Mouse (Mus musculus): Measurements from ENCODE around the gene Prdm10. TPM values are rescaled to one million over a fixed set of nuclear protein-coding genes. Genes with fewer than 3 reads are reported as not detected.

Gene Prdm10
- polyA plus RNA-seq, 1 experiment from 2014 or later = 4.9 TPM

- WGBS = 10% methylated on average over 44 of the region's 44 CpGs
- Histone ChIP-seq H3K4me2 (peak overlapping the region; percentile 73), H3K4me3 (replicated peaks) (peak overlapping the region; percentile 92), H3K27ac (peak overlapping the region; percentile 56; the same call in 1 of the 2 replicates), H3K9me3 (replicated peaks) (no peaks in the 10 kb centered on the region), H3K4me1 (peaks cover 17% of the 10 kb centered on the region), H3K36me3 (peaks cover 23% of the 10 kb centered on the region), H3K9ac (peak overlapping the region; percentile 82), H3K27me3 (no peaks in the 10 kb centered on the region)
- peak; percentile 84 for ATAC-seq (replicated peaks; ENCODE audit: low FRiP score)
Observed at GRCm38 (mm10) chr9:31386368-31387180, 106.2 kb downstream of the Prdm10 start.

GRCm38 (mm10) chr9:31387206-31387605 lies 106.9 kb downstream of the Prdm10 start:
- 90% methylated on average over 5 of the region's 5 CpGs for WGBS
- no peak overlapping the region for H3K27ac ChIP-seq
- no peaks in the 10 kb centered on the region for H3K9me3 ChIP-seq (replicated peaks)
- H3K9ac ChIP-seq = 0 out of 2 replicates have a peak overlapping the region, but pooled peaks have one; percentile 82
- no peak for ATAC-seq (replicated peaks; ENCODE audit: low FRiP score)
- H3K4me2 ChIP-seq = peak overlapping the region; percentile 73
- H3K27me3 ChIP-seq = no peaks in the 10 kb centered on the region
- H3K4me3 ChIP-seq (replicated peaks) = peak overlapping the region; percentile 92
- peaks cover 29% of the 10 kb centered on the region for H3K36me3 ChIP-seq
- peaks cover 17% of the 10 kb centered on the region for H3K4me1 ChIP-seq

DNA sequence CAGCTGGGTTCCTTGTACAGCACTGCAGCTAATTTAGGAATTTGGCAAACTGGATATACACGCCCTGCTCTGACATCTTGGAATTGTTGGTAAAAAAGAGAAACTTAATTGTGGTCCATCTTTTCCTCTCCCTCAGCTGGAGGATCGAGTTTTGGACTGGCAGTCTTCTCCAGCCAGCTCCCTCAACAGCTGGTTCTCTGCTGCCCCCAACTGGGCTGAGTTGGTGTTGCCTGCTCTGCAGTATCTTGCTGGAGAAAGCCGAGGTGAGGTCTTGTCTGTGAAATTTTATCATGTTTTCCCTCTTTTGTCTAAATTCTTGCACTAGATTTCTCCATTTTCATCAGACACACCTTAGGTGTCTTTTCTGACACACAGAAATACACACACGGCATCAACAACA lies 120.1 kb downstream of the Prdm10 start:
- Histone ChIP-seq H3K4me2 (no peak overlapping the region), H3K27me3 (no peaks in the 10 kb centered on the region), H3K36me3 (peaks cover 99% of the 10 kb centered on the region), H3K4me3 (replicated peaks) (no peak overlapping the region), H3K9ac (no peak overlapping the region), H3K27ac (no peak overlapping the region), H3K9me3 (replicated peaks) (no peaks in the 10 kb centered on the region), H3K4me1 (no peaks in the 10 kb centered on the region)
- ATAC-seq (replicated peaks; ENCODE audit: low FRiP score) = no peak
- 56% methylated on average over 4 of the region's 4 CpGs for WGBS

DNA sequence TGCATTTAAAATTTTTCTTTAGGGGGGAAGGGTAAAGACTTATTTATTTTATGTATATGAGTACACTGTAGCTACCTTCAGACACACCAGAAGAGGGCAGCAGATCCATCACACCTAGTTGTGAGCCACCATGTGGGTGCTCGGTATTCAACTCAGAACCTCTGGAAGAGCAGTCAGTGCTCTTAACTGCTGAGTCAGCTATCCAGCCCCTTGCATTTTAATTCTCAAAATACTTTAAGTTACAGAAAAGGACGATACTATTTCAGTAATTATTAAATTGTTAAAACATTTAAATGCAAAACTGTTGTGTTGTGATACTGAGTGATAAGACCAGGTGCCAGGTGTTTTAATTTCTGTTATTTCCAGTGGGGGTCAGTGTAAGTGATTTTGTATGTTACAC lies 124.0 kb downstream of the Prdm10 start:
- Histone ChIP-seq H3K4me3 (replicated peaks) (no peak overlapping the region), H3K9ac (no peak overlapping the region), H3K27ac (no peak overlapping the region), H3K4me2 (no peak overlapping the region), H3K9me3 (replicated peaks) (no peaks in the 10 kb centered on the region), H3K4me1 (no peaks in the 10 kb centered on the region), H3K36me3 (peaks cover 89% of the 10 kb centered on the region), H3K27me3 (no peaks in the 10 kb centered on the region)
- 86% methylated on average over 2 of the region's 2 CpGs for WGBS
- no peak for ATAC-seq (replicated peaks; ENCODE audit: low FRiP score)

GRCm38 (mm10) chr9:31405217-31405616 lies 124.9 kb downstream of the Prdm10 start:
- ATAC-seq (replicated peaks; ENCODE audit: low FRiP score) = no peak

DNA sequence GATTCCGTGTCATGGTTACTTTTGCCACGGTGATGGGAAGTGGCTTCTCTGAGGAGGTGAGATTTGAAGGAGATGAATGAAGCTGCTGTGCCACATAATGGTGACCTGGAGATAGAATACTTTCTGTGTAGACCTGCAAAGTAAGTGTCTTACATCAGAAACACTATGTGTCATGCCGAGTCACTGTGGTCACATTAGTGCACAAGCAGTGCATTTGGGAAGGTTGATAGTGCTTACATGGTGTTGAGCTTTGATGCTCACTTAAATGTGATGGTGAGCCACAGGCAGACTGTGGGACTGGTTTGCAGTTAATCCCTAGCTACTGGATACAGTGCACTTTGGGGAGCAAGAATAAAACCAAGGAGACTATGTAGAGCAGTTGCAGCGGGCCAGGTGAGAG lies 131.8 kb downstream of the Prdm10 start:
- Histone ChIP-seq H3K27ac (no peak overlapping the region), H3K9ac (no peak overlapping the region), H3K4me2 (no peak overlapping the region), H3K4me1 (no peaks in the 10 kb centered on the region), H3K27me3 (no peaks in the 10 kb centered on the region), H3K36me3 (peaks cover 96% of the 10 kb centered on the region), H3K4me3 (replicated peaks) (no peak overlapping the region), H3K9me3 (replicated peaks) (no peaks in the 10 kb centered on the region)
- WGBS = 93% methylated on average over 4 of the region's 4 CpGs
- ATAC-seq (replicated peaks; ENCODE audit: low FRiP score) = no peak

More at GRCm38 (mm10) chr9:31405217-31405616, 124.9 kb downstream of the Prdm10 start:
- WGBS = 59% methylated on average over 6 of the region's 6 CpGs
- H3K4me2 ChIP-seq = no peak overlapping the region
- no peaks in the 10 kb centered on the region for H3K27me3 ChIP-seq
- no peak overlapping the region for H3K4me3 ChIP-seq (replicated peaks)
- no peak overlapping the region for H3K9ac ChIP-seq
- H3K36me3 ChIP-seq = peaks cover 91% of the 10 kb centered on the region
- no peak overlapping the region for H3K27ac ChIP-seq
- H3K9me3 ChIP-seq (replicated peaks) = no peaks in the 10 kb centered on the region
- H3K4me1 ChIP-seq = no peaks in the 10 kb centered on the region

GRCm38 (mm10) chr9:31418821-31419220 lies 138.5 kb downstream of the Prdm10 start:
- no peak overlapping the region for H3K4me2 ChIP-seq
- no peaks in the 10 kb centered on the region for H3K4me1 ChIP-seq
- no peaks in the 10 kb centered on the region for H3K9me3 ChIP-seq (replicated peaks)
- H3K9ac ChIP-seq = no peak overlapping the region
- WGBS = 96% methylated on average over 1 of the region's 1 CpGs
- H3K4me3 ChIP-seq (replicated peaks) = no peak overlapping the region
- H3K27me3 ChIP-seq = no peaks in the 10 kb centered on the region
- no peak overlapping the region for H3K27ac ChIP-seq
- H3K36me3 ChIP-seq = peaks cover 93% of the 10 kb centered on the region
- ATAC-seq (replicated peaks; ENCODE audit: low FRiP score) = no peak

GRCm38 (mm10) chr9:31422143-31422542 lies 141.8 kb downstream of the Prdm10 start:
- Histone ChIP-seq H3K9me3 (replicated peaks) (no peaks in the 10 kb centered on the region), H3K27me3 (no peaks in the 10 kb centered on the region), H3K36me3 (peaks cover 70% of the 10 kb centered on the region), H3K9ac (no peak overlapping the region), H3K27ac (no peak overlapping the region), H3K4me3 (replicated peaks) (no peak overlapping the region), H3K4me1 (no peaks in the 10 kb centered on the region; the same call in 1 of the 2 replicates), H3K4me2 (no peak overlapping the region)
- 0 out of 2 replicates have a peak, but pooled peaks have one; percentile 22 for ATAC-seq (replicated peaks; ENCODE audit: low FRiP score)
- WGBS = 83% methylated on average over 5 of the region's 5 CpGs

DNA sequence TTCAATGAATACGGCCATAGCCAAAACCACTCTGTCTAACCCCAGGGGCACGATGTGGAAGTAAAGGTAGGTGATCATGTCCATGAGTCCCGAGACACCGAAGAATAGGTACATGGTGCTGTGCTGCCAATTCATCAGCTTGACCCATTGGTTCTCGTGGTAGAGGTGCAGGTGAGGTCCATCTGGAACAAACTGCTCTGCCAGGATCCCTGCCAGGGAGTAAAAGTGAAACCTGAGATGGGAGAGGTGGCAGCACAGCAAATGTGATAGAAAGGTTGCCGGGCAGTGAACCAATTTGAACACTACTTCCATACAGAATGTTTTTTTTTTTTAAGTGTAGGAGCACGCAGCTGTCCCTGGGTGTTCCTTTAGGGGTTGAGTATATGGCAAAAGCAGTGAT lies 148.6 kb downstream of the Prdm10 start:
- peaks cover 4% of the 10 kb centered on the region; the same call in 1 of the 2 replicates for H3K4me1 ChIP-seq
- no peak overlapping the region for H3K4me2 ChIP-seq
- H3K9ac ChIP-seq = no peak overlapping the region
- ATAC-seq (replicated peaks; ENCODE audit: low FRiP score) = no peak
- H3K4me3 ChIP-seq (replicated peaks) = no peak overlapping the region
- H3K27me3 ChIP-seq = no peaks in the 10 kb centered on the region
- H3K27ac ChIP-seq = no peak overlapping the region
- WGBS = 75% methylated on average over 7 of the region's 7 CpGs
- no peaks in the 10 kb centered on the region for H3K9me3 ChIP-seq (replicated peaks)
- peaks cover 6% of the 10 kb centered on the region; the same call in 1 of the 2 replicates for H3K36me3 ChIP-seq

- H3K27me3 ChIP-seq = no peaks in the 10 kb centered on the region
- no peak for ATAC-seq (replicated peaks; ENCODE audit: low FRiP score)
- H3K36me3 ChIP-seq = no peaks in the 10 kb centered on the region
- H3K27ac ChIP-seq = no peak overlapping the region
- no peak overlapping the region for H3K4me2 ChIP-seq
- no peak overlapping the region for H3K4me3 ChIP-seq (replicated peaks)
- peaks cover 4% of the 10 kb centered on the region; the same call in 1 of the 2 replicates for H3K4me1 ChIP-seq
- whole genome bisulfite sequencing = 72% methylated on average over 9 of the region's 9 CpGs
- H3K9ac ChIP-seq = no peak overlapping the region
- H3K9me3 ChIP-seq (replicated peaks) = no peaks in the 10 kb centered on the region
Observed at GRCm38 (mm10) chr9:31430011-31430410, 149.7 kb downstream of the Prdm10 start.
